Mouse (Mus musculus) liver, postnatal 0 days (tissue): ENCODE results near the gene H13.

Experiments used
- CTCF ChIP-seq: sonication (generic); IDR thresholded peaks from 2 replicates; pipeline ENCODE4 v1.5.1; 2016; ENCODE audit warnings: antibody characterized with exemption, low read depth
- EP300 ChIP-seq: IDR thresholded peaks from 2 replicates; pipeline ENCODE4 v1.6.1; 2016; ENCODE audit warnings: antibody characterized with exemption, low read depth, mild to moderate bottlenecking

DNA sequence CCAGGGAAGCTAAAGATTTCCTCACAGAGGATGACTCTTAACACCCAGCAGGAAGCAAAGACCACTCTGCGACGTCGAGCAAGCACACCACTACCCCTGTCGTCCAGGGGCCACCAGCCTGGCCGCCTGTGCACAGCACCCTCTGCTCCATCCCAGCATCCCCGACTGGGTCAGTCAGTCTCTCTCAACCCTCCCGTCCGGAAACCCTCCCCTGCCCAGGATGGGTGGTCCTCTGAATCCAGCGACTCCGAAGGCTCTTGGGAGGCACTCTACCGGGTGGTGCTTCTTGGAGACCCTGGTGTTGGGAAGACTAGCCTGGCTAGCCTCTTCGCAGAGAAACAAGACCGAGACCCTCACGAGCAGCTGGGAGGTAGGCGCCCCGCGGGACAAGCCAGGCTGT is 41.2 kb upstream of the H13 start:
- no peak for TF ChIP-seq CTCF
- no peak for TF ChIP-seq EP300
